Mouse (Mus musculus) limb, embryonic 11.5 days (tissue): ENCODE results near the gene Ethe1. TPM values are rescaled to one million over a fixed set of nuclear protein-coding genes. Genes with fewer than 3 reads are reported as not detected.

Experiments
- ATAC-seq: fragments of 200-750 bp; cut with Nextera tagmentation; 2 replicates; pipeline ENCODE4 v1.8.0; 2017; ENCODE audit warnings: low read depth; ENCODE audit not compliant: insufficient number of reproducible peaks, low FRiP score, low TSS enrichment
- DNase-seq: peaks from one replicate; pipeline ENCODE4 v3.0.0-alpha.2; 2015; ENCODE audit warnings: low spot score
- H3K27ac ChIP-seq: fragments of 300-500 bp; sonication (generic); replicated peaks from 2 replicates; pipeline ENCODE4 v1.5.1; 2014; ENCODE audit warnings: low read depth, mild to moderate bottlenecking, low read length
- H3K27me3 ChIP-seq: fragments of 300-500 bp; sonication (generic); 2 replicates; pipeline ENCODE4 v1.6.1; 2014; ENCODE audit warnings: mild to moderate bottlenecking, low read length, mixed read lengths; ENCODE audit not compliant: control insufficient read depth, insufficient read depth
- H3K36me3 ChIP-seq: fragments of 300-500 bp; sonication (generic); 2 replicates; pipeline ENCODE4 v1.6.1; 2014; ENCODE audit warnings: mild to moderate bottlenecking, low read length, moderate library complexity, mixed read lengths; ENCODE audit not compliant: control insufficient read depth, insufficient read depth
- H3K4me1 ChIP-seq: fragments of 300-500 bp; sonication (generic); 2 replicates; pipeline ENCODE4 v1.6.1; 2014; ENCODE audit warnings: low read length, mixed read lengths; ENCODE audit not compliant: control insufficient read depth, insufficient read depth
- H3K4me2 ChIP-seq: fragments of 300-500 bp; sonication (generic); 2 replicates; pipeline ENCODE4 v1.6.1; 2014; ENCODE audit warnings: low read depth, mild to moderate bottlenecking, moderate library complexity; ENCODE audit not compliant: severe bottlenecking
- H3K4me3 ChIP-seq: fragments of 300-500 bp; sonication (generic); 2 replicates; pipeline ENCODE4 v1.5.1; 2014; ENCODE audit warnings: low read depth, low read length
- H3K9ac ChIP-seq: fragments of 300-500 bp; sonication (generic); 2 replicates; pipeline ENCODE4 v1.6.1; 2014; ENCODE audit warnings: mild to moderate bottlenecking, low read length
- H3K9me3 ChIP-seq: fragments of 300-500 bp; sonication (generic); 2 replicates; pipeline ENCODE4 v1.6.1; 2016; ENCODE audit warnings: low read length; ENCODE audit not compliant: control insufficient read depth
- WGBS: fragments of 180-500 bp; shearing (Covaris S2); extraction: QIAGEN DNeasy Blood & Tissue Kit; methylation state at CpG from one replicate; pipeline ENCODE4 v1.1.7; 2014; 5-methylcytosine and 5-hydroxymethylcytosine counted together
- polyA plus RNA-seq: library from polyadenylated mRNA; unstranded; fragments of >200 nt; fragmentation: Nextera tagmentation; extraction: Ambion mirVana; gene quantifications from 2 replicates; pipeline ENCODE4 v1.2.1, GENCODE M21; 2014

The Ethe1 gene
- polyA plus RNA-seq, 1 experiment from 2014 or later: 32.2 TPM

- H3K9ac ChIP-seq: no peak overlapping the region
- 69% methylated on average over 13 of the region's 13 CpGs for whole genome bisulfite sequencing
Observed at GRCm38 (mm10) chr7:24588336-24588735, 993 bp downstream of the Ethe1 start.

GRCm38 (mm10) chr7:24591735-24592134 is 4.4 kb downstream of the Ethe1 start:
- H3K27me3 ChIP-seq: peaks cover 3% of the 10 kb centered on the region
- no peak overlapping the region for H3K27ac ChIP-seq
- H3K9ac ChIP-seq: no peak overlapping the region
- H3K36me3 ChIP-seq: no peaks in the 10 kb centered on the region
- no peaks in the 10 kb centered on the region; the same call in 1 of the 2 replicates for H3K9me3 ChIP-seq
- peaks cover 10% of the 10 kb centered on the region; the same call in 1 of the 2 replicates for H3K4me1 ChIP-seq
- no peak overlapping the region for H3K4me2 ChIP-seq
- no peak overlapping the region for H3K4me3 ChIP-seq
- ATAC-seq (no peak), DNase-seq (no peak)
- 75% methylated on average over 5 of the region's 5 CpGs for WGBS

More at GRCm38 (mm10) chr7:24588336-24588735, 993 bp downstream of the Ethe1 start:
- Histone ChIP-seq H3K9me3 (no peaks in the 10 kb centered on the region), H3K27ac (no peak overlapping the region), H3K27me3 (peaks cover 24% of the 10 kb centered on the region), H3K36me3 (no peaks in the 10 kb centered on the region), H3K4me3 (no peak overlapping the region), H3K4me1 (peaks cover 3% of the 10 kb centered on the region; the same call in 1 of the 2 replicates), H3K4me2 (no peak overlapping the region)
- no peak for ATAC-seq
- no peak for DNase-seq

- ATAC-seq (no peak), DNase-seq (no peak)
- H3K36me3 ChIP-seq: no peaks in the 10 kb centered on the region
- peaks cover 10% of the 10 kb centered on the region; the same call in 1 of the 2 replicates for H3K4me1 ChIP-seq
- WGBS: 64% methylated on average over 4 of the region's 4 CpGs
- no peak overlapping the region for H3K4me3 ChIP-seq
- H3K9me3 ChIP-seq: no peaks in the 10 kb centered on the region; the same call in 1 of the 2 replicates
- H3K4me2 ChIP-seq: no peak overlapping the region
- no peaks in the 10 kb centered on the region; the same call in 1 of the 2 replicates for H3K27me3 ChIP-seq
- 0 out of 2 replicates have a peak overlapping the region, but pooled peaks have one; percentile 30 for H3K9ac ChIP-seq
- no peak overlapping the region for H3K27ac ChIP-seq
Observed at GRCm38 (mm10) chr7:24592163-24592562, 4.8 kb downstream of the Ethe1 start.

- ATAC-seq (no peak), DNase-seq (no peak)
- Histone ChIP-seq H3K4me1 (peaks cover 7% of the 10 kb centered on the region; the same call in 1 of the 2 replicates), H3K9me3 (no peaks in the 10 kb centered on the region; the same call in 1 of the 2 replicates), H3K27me3 (no peaks in the 10 kb centered on the region; the same call in 1 of the 2 replicates), H3K4me3 (no peak overlapping the region), H3K27ac (no peak overlapping the region), H3K9ac (no peak overlapping the region), H3K36me3 (no peaks in the 10 kb centered on the region), H3K4me2 (no peak overlapping the region)
- WGBS: 82% methylated on average over 6 of the region's 6 CpGs
Observed at GRCm38 (mm10) chr7:24592781-24593180, 5.4 kb downstream of the Ethe1 start.

GRCm38 (mm10) chr7:24593621-24594308 is 6.4 kb downstream of the Ethe1 start:
- ATAC-seq: peak; percentile 78
- Histone ChIP-seq H3K27me3 (no peaks in the 10 kb centered on the region; the same call in 1 of the 2 replicates), H3K27ac (no peak overlapping the region), H3K4me3 (peak overlapping the region; percentile 56), H3K36me3 (no peaks in the 10 kb centered on the region), H3K4me2 (peak overlapping the region; percentile 76), H3K9ac (peak overlapping the region; percentile 65), H3K9me3 (no peaks in the 10 kb centered on the region; the same call in 1 of the 2 replicates), H3K4me1 (peaks cover 7% of the 10 kb centered on the region; the same call in 1 of the 2 replicates)
- peak; percentile 79 for DNase-seq
- WGBS: 2% methylated on average over 38 of the region's 39 CpGs

GRCm38 (mm10) chr7:24594309-24594803 is 7.0 kb downstream of the Ethe1 start:
- Histone ChIP-seq H3K4me1 (peaks cover 7% of the 10 kb centered on the region; the same call in 1 of the 2 replicates), H3K27me3 (no peaks in the 10 kb centered on the region; the same call in 1 of the 2 replicates), H3K36me3 (no peaks in the 10 kb centered on the region), H3K4me2 (peak overlapping the region; percentile 76), H3K27ac (no peak overlapping the region), H3K9ac (peak overlapping the region; percentile 65), H3K4me3 (peak overlapping the region; percentile 56), H3K9me3 (no peaks in the 10 kb centered on the region; the same call in 1 of the 2 replicates)
- WGBS: 0% methylated on average over 13 of the region's 13 CpGs
- DNase-seq (no peak), ATAC-seq (0 out of 2 replicates have a peak, but pooled peaks have one; percentile 25)

GRCm38 (mm10) chr7:24595464-24595863 is 8.1 kb downstream of the Ethe1 start:
- Histone ChIP-seq H3K4me2 (no peak overlapping the region), H3K27me3 (no peaks in the 10 kb centered on the region; the same call in 1 of the 2 replicates), H3K4me1 (peaks cover 7% of the 10 kb centered on the region; the same call in 1 of the 2 replicates), H3K4me3 (no peak overlapping the region), H3K9me3 (no peaks in the 10 kb centered on the region; the same call in 1 of the 2 replicates), H3K27ac (no peak overlapping the region), H3K9ac (no peak overlapping the region), H3K36me3 (no peaks in the 10 kb centered on the region)
- WGBS: 62% methylated on average over 2 of the region's 2 CpGs
- DNase-seq (no peak), ATAC-seq (no peak)

GRCm38 (mm10) chr7:24598121-24598520 is 10.8 kb downstream of the Ethe1 start:
- ATAC-seq (no peak), DNase-seq (no peak)
- H3K4me2 ChIP-seq: no peak overlapping the region
- no peaks in the 10 kb centered on the region; the same call in 1 of the 2 replicates for H3K9me3 ChIP-seq
- H3K4me3 ChIP-seq: no peak overlapping the region
- 80% methylated on average over 4 of the region's 4 CpGs for WGBS
- peaks cover 7% of the 10 kb centered on the region; the same call in 1 of the 2 replicates for H3K4me1 ChIP-seq
- H3K9ac ChIP-seq: no peak overlapping the region
- H3K27ac ChIP-seq: no peak overlapping the region
- H3K36me3 ChIP-seq: no peaks in the 10 kb centered on the region
- H3K27me3 ChIP-seq: no peaks in the 10 kb centered on the region; the same call in 1 of the 2 replicates
